Mouse (Mus musculus) CD4-positive naive resting alpha-beta T cell, adult 57 days (primary cell): ENCODE results near the gene Hoxb5. TPM values are rescaled to one million over a fixed set of nuclear protein-coding genes. Genes with fewer than 3 reads are reported as not detected.

Source experiments
- total RNA-seq: library from RNA; stranded (reverse); gene quantifications from one replicate; pipeline ENCODE4 v1.2.4, GENCODE M21; 2023

The Hoxb5 gene
- total RNA-seq = not detected

DNA sequence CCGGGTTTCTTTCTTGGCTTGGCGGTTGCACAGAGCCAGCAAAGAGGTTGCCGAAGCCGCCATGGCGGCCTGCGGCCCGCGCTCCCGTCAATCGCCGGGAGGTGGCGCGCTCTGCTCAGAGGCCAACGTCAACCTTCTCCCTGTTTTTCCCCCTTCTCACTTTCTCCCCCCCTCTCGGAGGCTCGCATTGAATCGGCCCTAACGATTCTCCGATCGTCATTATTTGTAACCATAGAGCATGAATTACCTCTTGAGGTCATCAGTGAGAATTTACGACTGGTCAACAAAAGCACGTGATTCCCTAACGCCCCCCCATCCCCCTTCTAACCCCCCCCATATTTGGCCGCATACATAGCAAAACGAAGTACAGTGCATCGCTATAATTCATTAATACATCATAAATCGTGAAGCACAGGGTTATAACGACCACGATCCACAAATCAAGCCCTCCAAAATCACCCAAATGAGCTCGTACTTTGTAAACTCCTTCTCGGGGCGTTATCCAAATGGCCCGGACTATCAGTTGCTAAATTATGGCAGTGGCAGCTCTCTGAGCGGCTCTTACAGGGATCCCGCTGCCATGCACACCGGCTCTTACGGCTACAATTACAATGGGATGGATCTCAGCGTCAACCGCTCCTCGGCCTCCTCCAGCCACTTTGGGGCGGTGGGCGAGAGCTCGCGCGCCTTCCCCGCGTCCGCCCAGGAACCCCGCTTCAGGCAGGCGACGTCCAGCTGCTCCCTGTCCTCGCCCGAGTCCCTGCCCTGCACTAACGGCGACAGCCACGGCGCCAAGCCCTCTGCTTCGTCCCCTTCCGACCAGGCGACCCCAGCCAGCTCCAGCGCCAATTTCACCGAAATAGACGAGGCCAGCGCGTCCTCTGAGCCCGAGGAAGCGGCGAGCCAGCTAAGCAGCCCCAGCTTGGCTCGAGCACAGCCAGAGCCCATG, at the start of gene Hoxb5:
Hoxb5 (plus strand) TSS at position 186 of the 949 bp plus-strand sequence.

DNA sequence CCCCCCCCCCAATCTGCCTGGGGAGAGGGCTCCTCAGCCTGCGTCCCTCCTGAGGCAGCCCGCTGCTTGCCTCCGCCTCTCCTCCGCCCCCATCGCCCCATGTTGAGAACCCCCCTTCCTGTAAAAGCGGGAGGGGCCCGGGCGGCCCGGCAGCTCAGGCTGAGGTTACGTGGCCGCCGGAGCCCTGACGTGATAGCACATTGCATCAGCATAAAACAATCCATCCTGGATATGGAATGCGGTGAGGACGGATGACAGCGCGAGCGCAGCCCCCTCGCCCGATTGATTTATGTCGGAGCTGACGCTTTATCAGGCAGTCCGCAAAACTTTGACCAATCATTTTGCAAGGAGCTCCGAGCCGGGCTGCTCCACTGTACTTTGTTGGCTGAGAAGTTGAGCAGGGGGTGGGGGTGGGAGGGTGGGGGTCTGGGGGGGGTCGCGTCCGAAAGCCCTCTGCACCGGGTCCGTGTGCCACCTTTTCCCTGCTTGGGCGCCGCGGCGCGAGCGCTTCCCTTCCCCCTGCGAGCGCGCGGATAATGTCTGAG, 32.1 kb upstream of the Hoxb5 start, which contains the start of gene Hoxb9:
Hoxb9 (plus strand) TSS at position 462 of the 545 bp plus-strand sequence.

GRCm38 (mm10) chr11:96281855-96282570, 21.1 kb upstream of the Hoxb5 start, which contains the start of gene Hoxb8:
Gene Hoxb8 (plus strand): TSS chr11:96281905.

GRCm38 (mm10) chr11:96285771-96286738, 17.1 kb upstream of the Hoxb5 start, which contains the start of gene Hoxb7:
Gene Hoxb7 (plus strand): TSS chr11:96286623.

DNA sequence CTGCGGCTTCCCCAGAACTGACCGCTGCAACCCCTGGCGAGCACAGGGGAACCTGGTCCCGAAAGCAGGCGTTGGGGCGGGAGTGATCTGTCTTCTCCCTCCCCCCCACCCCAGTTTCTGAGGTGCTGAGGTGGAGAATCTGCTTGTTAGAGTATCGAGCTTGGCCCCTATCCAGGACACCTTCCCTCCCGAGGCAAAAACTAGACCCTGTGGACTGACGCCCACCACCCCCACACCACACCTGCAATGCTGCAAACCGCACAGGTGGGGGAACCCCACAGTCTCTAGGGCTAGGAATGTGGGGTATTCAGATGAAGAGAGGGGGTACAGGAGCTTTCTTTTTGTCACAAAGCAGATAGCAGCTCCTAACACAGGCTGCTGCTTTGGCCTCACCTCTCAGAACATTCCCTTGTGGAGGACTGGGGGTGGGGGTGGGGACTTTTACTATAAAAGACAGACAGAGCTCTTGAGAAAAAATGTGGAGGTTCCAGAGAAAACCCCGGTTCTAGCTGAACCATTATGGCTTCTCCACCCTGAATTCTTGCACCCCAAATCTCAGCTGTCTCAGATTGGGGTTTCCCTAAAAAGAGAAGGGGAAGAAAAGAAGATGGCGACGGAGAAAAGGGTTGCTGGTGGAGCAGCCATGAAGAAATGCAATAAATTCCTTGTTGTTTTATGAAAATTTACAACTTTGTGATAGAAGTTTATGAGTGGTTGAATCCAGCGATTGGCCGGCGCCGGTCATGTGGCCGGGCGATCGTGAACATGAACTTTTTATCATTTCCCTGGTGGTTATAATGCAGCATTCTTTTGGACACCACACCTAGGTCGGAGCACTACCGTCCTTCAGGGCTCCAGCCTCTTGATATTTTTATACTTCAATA, 11.2 kb upstream of the Hoxb5 start, which contains the start of gene Hoxb6:
Hoxb6 (plus strand) TSS at position 796 of the 884 bp plus-strand sequence.

GRCm38 (mm10) chr11:96317608-96318367, 14.7 kb downstream of the Hoxb5 start, which contains the start of gene Hoxb4:
Gene Hoxb4 (plus strand): TSS chr11:96318267.

DNA sequence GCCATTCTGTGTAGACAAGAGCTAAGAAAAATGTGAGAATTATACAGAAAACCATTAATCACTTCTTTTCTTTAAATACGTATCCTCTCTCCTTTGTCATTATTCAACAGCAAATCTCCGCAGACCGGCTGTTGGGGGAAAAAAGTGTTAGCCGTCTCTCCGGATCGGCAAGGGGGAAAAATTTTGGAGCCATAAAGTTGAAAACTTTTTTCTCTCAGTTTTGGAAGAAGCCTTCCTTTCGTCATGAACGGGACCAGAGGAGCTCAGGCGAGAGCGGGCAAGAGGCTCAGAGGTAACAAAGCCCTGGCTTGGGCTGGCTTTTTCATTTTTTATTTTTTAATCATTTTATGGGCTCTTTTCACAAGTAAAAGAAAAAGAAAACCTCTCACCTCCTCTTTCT, 20.0 kb downstream of the Hoxb5 start, which contains the start of gene Hoxb3:
Hoxb3 (plus strand) TSS at position 173 of the 400 bp plus-strand sequence.

DNA sequence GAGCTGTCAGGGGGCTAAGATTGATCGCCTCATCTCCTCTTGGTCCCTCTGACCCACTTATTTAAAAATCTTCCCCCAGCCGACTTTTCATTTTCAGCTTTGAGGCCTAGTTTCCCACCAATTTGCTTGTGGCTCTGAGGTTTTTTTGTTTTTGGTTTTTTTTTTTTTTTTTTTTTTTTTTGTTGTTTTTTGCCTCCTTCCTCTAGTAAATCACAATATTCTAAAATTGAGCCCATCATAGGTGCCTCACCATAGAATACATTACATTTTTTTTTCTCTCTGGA, 47.1 kb downstream of the Hoxb5 start, which contains the start of gene Hoxb2:
Hoxb2 (plus strand) TSS at position 185 of the 284 bp plus-strand sequence.

Other genes with a start within 250 kb of the Hoxb5 start
- 43.2 TPM for gene Ube2z, start 237.9 kb upstream of the Hoxb5 start, total RNA-seq
- gene Atp5g1, start 227.7 kb upstream of the Hoxb5 start, total RNA-seq = 110 TPM
- gene Calcoco2, start 191.4 kb upstream of the Hoxb5 start, total RNA-seq = not detected
- gene Ttll6, start 169.6 kb upstream of the Hoxb5 start, total RNA-seq = not detected
- not detected for gene Hoxb13, start 109.0 kb upstream of the Hoxb5 start, total RNA-seq
- not detected for gene Hoxb9, start 31.9 kb upstream of the Hoxb5 start, total RNA-seq
- gene Hoxb8, start 21.4 kb upstream of the Hoxb5 start, total RNA-seq = not detected
- gene Hoxb7, start 16.7 kb upstream of the Hoxb5 start, total RNA-seq = not detected
- gene Hoxb6, start 10.9 kb upstream of the Hoxb5 start, total RNA-seq = not detected
- 0.59 TPM for gene Hoxb4, start 14.9 kb downstream of the Hoxb5 start, total RNA-seq
- not detected for gene Hoxb3, start 20.0 kb downstream of the Hoxb5 start, total RNA-seq
- gene Hoxb2, start 47.2 kb downstream of the Hoxb5 start, total RNA-seq = not detected
- not detected for gene Hoxb1, start 62.4 kb downstream of the Hoxb5 start, total RNA-seq
- gene Skap1, start 161.3 kb downstream of the Hoxb5 start, total RNA-seq = 449 TPM